Mouse (Mus musculus) ovary, adult 18-20 months (tissue): ENCODE results near the gene Zfp182.
A peak's percentile ranks its signal among the peaks of the same experiment; 100 is the strongest.

Experiments
- DNase-seq: peaks from one replicate; pipeline ENCODE4 v3.0.0; 2022; ENCODE audit warnings: low spot score, mixed read lengths

Gene Zfp182

DNA sequence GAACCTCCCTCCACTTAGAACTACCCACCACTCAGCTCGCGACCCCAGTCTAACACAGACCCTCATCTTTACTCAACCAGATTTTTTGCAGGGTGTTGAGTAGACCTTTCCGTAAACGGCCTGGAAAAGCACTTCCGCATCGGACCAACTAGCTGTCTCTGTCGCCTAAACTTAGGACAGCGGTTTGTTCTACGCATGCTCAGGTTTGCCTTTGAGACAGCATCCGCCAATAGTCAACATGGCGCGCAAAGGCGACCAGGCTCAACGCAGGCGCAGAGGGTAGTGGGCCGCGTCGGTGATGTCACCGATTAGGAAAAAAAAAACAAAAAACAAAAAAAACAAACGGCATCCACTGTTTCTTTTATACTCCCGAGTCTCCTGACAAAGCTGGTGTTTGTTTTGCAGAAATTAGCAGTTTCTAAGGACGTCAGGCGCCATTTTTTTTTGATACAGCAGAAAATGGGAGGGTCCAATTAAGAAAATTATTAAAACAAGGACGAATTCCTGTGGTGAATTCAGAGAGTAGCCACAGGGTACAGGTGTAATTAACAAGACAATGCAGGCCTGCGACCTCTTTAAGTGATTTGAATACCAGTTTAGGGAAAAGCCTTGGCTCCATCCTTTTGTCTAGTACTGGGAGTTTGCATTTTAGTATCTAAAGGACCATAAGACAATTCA is at the start of gene Zfp182:
TSS of gene Zfp182 (minus strand) at position 451 of the 678 bp plus-strand sequence.
- peak; percentile 75 for DNase-seq

DNA sequence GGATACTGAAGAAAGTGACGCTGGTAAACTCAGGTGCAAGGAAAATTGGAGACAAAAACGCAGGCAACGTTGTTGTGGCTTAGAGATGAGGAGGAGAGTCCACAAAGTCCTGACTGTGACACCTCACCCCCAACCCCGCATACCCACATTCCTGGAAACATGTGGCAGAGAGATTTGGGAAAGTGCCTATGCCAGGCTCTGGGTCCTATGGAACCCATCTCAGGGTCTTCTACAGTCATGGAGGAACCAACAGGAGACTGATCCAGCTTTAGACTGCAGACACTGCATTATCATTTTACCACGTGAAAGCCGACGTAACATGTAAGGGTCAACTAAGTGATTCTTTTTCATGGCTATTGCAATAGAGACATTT is 27.7 kb upstream of the Zfp182 start:
- DNase-seq, result no peak

- DNase-seq, result peak; percentile 67
Observed at GRCm38 (mm10) chrX:21088983-21089866, 27.1 kb upstream of the Zfp182 start, which contains the start of gene Zfp300. Gene Zfp300 (minus strand): TSS chrX:21089527.

DNA sequence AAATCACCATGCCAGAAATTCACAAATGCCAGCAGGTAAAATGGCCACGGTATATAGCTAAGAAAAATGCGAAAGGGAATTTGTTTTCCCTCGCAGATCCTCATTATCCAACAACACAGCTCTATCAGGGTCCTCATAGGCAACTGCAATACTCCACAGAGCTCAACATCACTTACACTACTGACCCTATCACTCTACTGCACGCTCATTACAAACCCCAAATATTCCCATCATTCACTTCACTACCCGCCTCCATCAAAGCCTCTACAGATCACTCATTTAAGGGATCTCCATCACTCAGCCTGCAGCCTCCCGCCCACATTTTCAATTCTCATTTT is 26.5 kb upstream of the Zfp182 start:
- no peak for DNase-seq

GRCm38 (mm10) chrX:21068106-21068505 is 6.0 kb upstream of the Zfp182 start, which contains the start of gene Spaca5:
Gene Spaca5 (plus strand): TSS chrX:21068406.
- DNase-seq, result no peak

- DNase-seq, result no peak
Observed at GRCm38 (mm10) chrX:21062544-21062890, 401 bp upstream of the Zfp182 start.

DNA sequence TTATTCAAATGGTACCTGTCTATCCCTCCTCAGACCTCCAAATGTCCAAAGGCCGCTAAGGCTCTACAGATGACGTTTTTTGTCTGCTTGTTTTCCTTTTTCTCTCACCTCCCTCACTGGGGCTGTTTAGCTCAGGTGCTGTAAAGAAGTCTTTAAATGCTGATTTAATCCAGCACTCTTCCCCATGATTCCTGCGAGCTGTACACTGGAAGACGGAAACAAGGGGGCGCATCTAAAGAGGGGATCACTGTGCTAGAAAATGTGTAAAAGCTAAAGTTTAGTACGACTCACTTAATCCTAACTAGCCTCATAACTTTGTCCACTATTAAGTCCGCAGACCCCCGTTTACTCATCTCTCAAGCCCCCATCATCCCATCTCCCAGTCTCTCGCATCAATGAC is 656 bp downstream of the Zfp182 start:
- DNase-seq, result no peak

DNA sequence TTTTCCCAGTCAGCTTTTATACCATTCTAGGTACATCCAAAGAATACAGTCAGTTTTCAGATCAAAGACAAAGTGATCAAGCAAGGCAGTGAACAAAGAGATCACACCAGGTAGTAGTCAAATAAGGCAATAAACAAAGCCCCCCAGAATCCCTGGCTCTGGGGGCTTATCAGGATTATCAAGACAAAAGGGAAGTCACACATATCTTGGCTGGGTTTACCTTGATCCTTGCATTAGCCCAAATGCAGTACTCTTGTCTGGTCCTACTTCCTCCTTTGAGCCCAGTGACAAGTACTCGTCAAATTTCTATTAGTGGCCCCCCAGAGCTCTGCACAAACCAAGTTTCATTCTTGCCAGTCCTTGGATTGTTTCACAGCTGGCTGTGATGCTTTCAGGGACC is 81.2 kb downstream of the Zfp182 start:
- DNase-seq, result no peak
